Comparison of ENCODE assay signal across 8 mouse cellular contexts in genomic region chr12:72461894-72462530, GRCm38 (mm10). TPM values are rescaled to one million over a fixed set of nuclear protein-coding genes. Genes with fewer than 3 reads are reported as not detected.
DNase-seq lines count a peak whose midpoint lies in the region; ATAC-seq lines count a peak whose summit lies in the region.

No protein-coding gene starts in this region.

- peak; percentile 90 for ATAC-seq in granulocyte monocyte progenitor cell, adult 5-6 weeks (replicated peaks; ENCODE audit: poor library complexity, severe bottlenecking)

- DNase-seq in gastrocnemius, adult 18-20 months (ENCODE audit: low spot score), result peak; percentile 59
- no peak for DNase-seq in gastrocnemius, adult 8-10 months (ENCODE audit: low spot score in 2 of 2)
- peak; percentile 88 for DNase-seq in NIH3T3 (ENCODE audit: low read depth)
- peak; percentile 34 for DNase-seq in cerebellum, adult 9-11 months
- peak; percentile 77 for DNase-seq in kidney, postnatal 10 days
- DNase-seq in lung, adult 18-20 months, result peak; percentile 21 to 57
- DNase-seq in ovary, postnatal 36 days (ENCODE audit: low spot score), result peak; percentile 24

RNA-seq across cellular contexts. Expression of gene Lrrc9, which starts 20.3 kb away (rescaled TPM):
- under 1 TPM; 0.11 to 0.17 TPM for total RNA-seq in gastrocnemius, adult 18-20 months (2021)
- under 1 TPM in 1 of 4 experiments, not detected in 3; 0.13 TPM for total RNA-seq in gastrocnemius, adult 8-10 months (2022)
- total RNA-seq in granulocyte monocyte progenitor cell, adult 5-6 weeks (2014; fragmentation: Nextera tagmentation), result 0.36 TPM in 1 of 2 replicates, not detected in the other
- 0.41 and 0.52 TPM in 2 replicates for total RNA-seq in granulocyte monocyte progenitor cell, adult 5-6 weeks (2017)

RNA-seq across cellular contexts. Expression of gene Rtn1, which starts 53.2 kb away (rescaled TPM):
- 1 to 10 TPM; 1.9 to 2.3 TPM for total RNA-seq in gastrocnemius, adult 18-20 months (2021)
- total RNA-seq in gastrocnemius, adult 8-10 months (2022), result 1 to 10 TPM; 1.1 to 3.2 (median 2.2) TPM
- total RNA-seq in granulocyte monocyte progenitor cell, adult 5-6 weeks (2014; fragmentation: Nextera tagmentation), result not detected in 2 replicates
- total RNA-seq in granulocyte monocyte progenitor cell, adult 5-6 weeks (2017), result not detected in 2 replicates

Comparison
In these comparisons a context has a peak if more than half of its experiments do, and no peak if none do; other contexts are left out.
1. DNase-seq: peak in gastrocnemius, adult 18-20 months (single experiment), NIH3T3 (single experiment), cerebellum, adult 9-11 months (single experiment), kidney, postnatal 10 days (single experiment), lung, adult 18-20 months (2 of 2) and ovary, postnatal 36 days (single experiment); none in gastrocnemius, adult 8-10 months (0 of 2).